Mouse (Mus musculus) neural tube, embryonic 11.5 days (tissue): ENCODE measurements at regions not wholly inside any gene's neighbourhood (a gene's known extent, or its start where the extent isn't known, plus 50 kb on each side); places are given as distances from the start of the nearest gene placed in this dataset.

ENCODE experiments used
- ATAC-seq: fragments of 200-750 bp; cut with Nextera tagmentation; 2 replicates; pipeline ENCODE4 v1.8.0; 2017; ENCODE audit warnings: moderate number of reproducible peaks, mild to moderate bottlenecking, moderate TSS enrichment, moderate library complexity; ENCODE audit not compliant: insufficient read depth, low FRiP score, low TSS enrichment
- DNase-seq: peaks from one replicate; pipeline ENCODE4 v3.0.0-alpha.2; 2015; ENCODE audit warnings: low spot score
- H3K27ac ChIP-seq: fragments of 300-500 bp; sonication (generic); 2 replicates; pipeline ENCODE4 v1.5.1; 2014; ENCODE audit warnings: low read depth, mild to moderate bottlenecking, low read length
- H3K27me3 ChIP-seq: fragments of 300-500 bp; sonication (generic); 2 replicates; pipeline ENCODE4 v1.6.1; 2014; ENCODE audit warnings: mild to moderate bottlenecking, low read length, mixed read lengths; ENCODE audit not compliant: control insufficient read depth, insufficient read depth
- H3K36me3 ChIP-seq: fragments of 300-500 bp; sonication (generic); 2 replicates; pipeline ENCODE4 v1.6.1; 2014; ENCODE audit warnings: mild to moderate bottlenecking, low read length, moderate library complexity, mixed read lengths; ENCODE audit not compliant: control insufficient read depth, insufficient read depth
- H3K4me1 ChIP-seq: fragments of 300-500 bp; sonication (generic); 2 replicates; pipeline ENCODE4 v1.6.1; 2014; ENCODE audit warnings: low read length, mixed read lengths; ENCODE audit not compliant: control insufficient read depth, insufficient read depth
- H3K4me2 ChIP-seq: fragments of 300-500 bp; sonication (generic); 2 replicates; pipeline ENCODE4 v1.6.1; 2014; ENCODE audit warnings: low read depth, mild to moderate bottlenecking, moderate library complexity
- H3K4me3 ChIP-seq: fragments of 300-500 bp; sonication (generic); 2 replicates; pipeline ENCODE4 v1.5.1; 2014; ENCODE audit warnings: low read depth, low read length
- H3K9ac ChIP-seq: fragments of 300-500 bp; sonication (generic); 2 replicates; pipeline ENCODE4 v1.6.1; 2014; ENCODE audit warnings: mild to moderate bottlenecking, low read length
- H3K9me3 ChIP-seq: fragments of 300-500 bp; sonication (generic); 2 replicates; pipeline ENCODE4 v1.6.1; 2016; ENCODE audit warnings: low read length; ENCODE audit not compliant: control insufficient read depth
- WGBS: fragments of 180-500 bp; shearing (Covaris S2); extraction: QIAGEN DNeasy Blood & Tissue Kit; methylation state at CpG from one replicate; pipeline ENCODE4 v1.1.7; 2014; 5-methylcytosine and 5-hydroxymethylcytosine counted together

- H3K27ac ChIP-seq, result no peak overlapping the region
- H3K36me3 ChIP-seq, result no peaks in the 10 kb centered on the region
- H3K4me3 ChIP-seq, result no peak overlapping the region
- DNase-seq (no peak), ATAC-seq (no peak)
- H3K4me2 ChIP-seq, result no peak overlapping the region
- no peaks in the 10 kb centered on the region for H3K4me1 ChIP-seq
- no peaks in the 10 kb centered on the region for H3K27me3 ChIP-seq
- WGBS, result 90% methylated on average over 7 of the region's 7 CpGs
- no peaks in the 10 kb centered on the region for H3K9me3 ChIP-seq
- H3K9ac ChIP-seq, result no peak overlapping the region
Measured at GRCm38 (mm10) chr2:178563287-178563686, 133.0 kb downstream of the Cdh26 start.

GRCm38 (mm10) chr2:178565368-178565818 lies 135.1 kb downstream of the Cdh26 start:
- Histone ChIP-seq H3K9me3 (no peaks in the 10 kb centered on the region), H3K36me3 (no peaks in the 10 kb centered on the region), H3K4me1 (no peaks in the 10 kb centered on the region), H3K27ac (no peak overlapping the region), H3K27me3 (no peaks in the 10 kb centered on the region), H3K4me3 (no peak overlapping the region), H3K4me2 (no peak overlapping the region), H3K9ac (no peak overlapping the region)
- 86% methylated on average over 8 of the region's 8 CpGs for WGBS
- ATAC-seq (no peak), DNase-seq (no peak)

- Histone ChIP-seq H3K9me3 (no peaks in the 10 kb centered on the region), H3K36me3 (no peaks in the 10 kb centered on the region), H3K4me2 (no peak overlapping the region), H3K9ac (no peak overlapping the region), H3K4me3 (no peak overlapping the region), H3K4me1 (no peaks in the 10 kb centered on the region), H3K27me3 (no peaks in the 10 kb centered on the region), H3K27ac (no peak overlapping the region)
- WGBS, result 83% methylated on average over 7 of the region's 7 CpGs
- ATAC-seq (no peak), DNase-seq (no peak)
Measured at GRCm38 (mm10) chr2:178567493-178567892, 137.2 kb downstream of the Cdh26 start.

- Histone ChIP-seq H3K27ac (no peak overlapping the region), H3K4me3 (no peak overlapping the region), H3K4me1 (no peaks in the 10 kb centered on the region; the same call in 1 of the 2 replicates), H3K36me3 (no peaks in the 10 kb centered on the region), H3K9me3 (no peaks in the 10 kb centered on the region), H3K4me2 (no peak overlapping the region), H3K9ac (no peak overlapping the region), H3K27me3 (no peaks in the 10 kb centered on the region)
- ATAC-seq (no peak), DNase-seq (no peak)
- 90% methylated on average over 5 of the region's 5 CpGs for WGBS
Measured at GRCm38 (mm10) chr2:178572301-178572700, 142.0 kb downstream of the Cdh26 start.

- no peak for ATAC-seq
- H3K9me3 ChIP-seq, result no peaks in the 10 kb centered on the region
- whole genome bisulfite sequencing, result 49% methylated on average over 4 of the region's 4 CpGs
- H3K9ac ChIP-seq, result no peak overlapping the region
- H3K27me3 ChIP-seq, result no peaks in the 10 kb centered on the region
- no peak overlapping the region for H3K27ac ChIP-seq
- no peaks in the 10 kb centered on the region; the same call in 1 of the 2 replicates for H3K4me1 ChIP-seq
- H3K4me2 ChIP-seq, result no peak overlapping the region
- DNase-seq, result peak; percentile 74
- no peaks in the 10 kb centered on the region for H3K36me3 ChIP-seq
- no peak overlapping the region for H3K4me3 ChIP-seq
Measured at GRCm38 (mm10) chr2:178574859-178575258, 144.5 kb downstream of the Cdh26 start.

GRCm38 (mm10) chr2:178575403-178575802 lies 145.1 kb downstream of the Cdh26 start:
- Histone ChIP-seq H3K27me3 (no peaks in the 10 kb centered on the region), H3K9ac (no peak overlapping the region), H3K4me1 (no peaks in the 10 kb centered on the region; the same call in 1 of the 2 replicates), H3K36me3 (no peaks in the 10 kb centered on the region), H3K9me3 (no peaks in the 10 kb centered on the region), H3K4me3 (no peak overlapping the region), H3K4me2 (no peak overlapping the region), H3K27ac (no peak overlapping the region)
- 64% methylated on average over 6 of the region's 6 CpGs for WGBS
- ATAC-seq, result no peak
- DNase-seq, result no peak

GRCm38 (mm10) chr2:178576067-178576466 lies 145.7 kb downstream of the Cdh26 start:
- Histone ChIP-seq H3K4me2 (no peak overlapping the region), H3K27ac (no peak overlapping the region), H3K36me3 (no peaks in the 10 kb centered on the region), H3K4me3 (no peak overlapping the region), H3K9me3 (no peaks in the 10 kb centered on the region), H3K27me3 (no peaks in the 10 kb centered on the region), H3K4me1 (peaks cover 3% of the 10 kb centered on the region; the same call in 1 of the 2 replicates), H3K9ac (no peak overlapping the region)
- ATAC-seq, result no peak
- no peak for DNase-seq
- WGBS, result 88% methylated on average over 7 of the region's 7 CpGs

GRCm38 (mm10) chr2:178579571-178579970 lies 149.2 kb downstream of the Cdh26 start:
- Histone ChIP-seq H3K4me1 (0 out of 2 replicates have a peak, but pooled peaks cover 3% of the 10 kb centered on the region), H3K9me3 (no peaks in the 10 kb centered on the region), H3K36me3 (no peaks in the 10 kb centered on the region), H3K9ac (no peak overlapping the region), H3K4me3 (no peak overlapping the region), H3K27me3 (no peaks in the 10 kb centered on the region), H3K4me2 (no peak overlapping the region), H3K27ac (no peak overlapping the region)
- 83% methylated on average over 6 of the region's 6 CpGs for WGBS
- DNase-seq (no peak), ATAC-seq (no peak)

GRCm38 (mm10) chr2:178581306-178581705 lies 151.0 kb downstream of the Cdh26 start:
- ATAC-seq (no peak), DNase-seq (no peak)
- Histone ChIP-seq H3K36me3 (no peaks in the 10 kb centered on the region), H3K4me2 (no peak overlapping the region), H3K4me3 (no peak overlapping the region), H3K4me1 (0 out of 2 replicates have a peak, but pooled peaks cover 3% of the 10 kb centered on the region), H3K9ac (no peak overlapping the region), H3K27ac (no peak overlapping the region), H3K9me3 (no peaks in the 10 kb centered on the region), H3K27me3 (no peaks in the 10 kb centered on the region)
- WGBS, result 86% methylated on average over 12 of the region's 12 CpGs
